Mouse (Mus musculus) liver, adult 2 months (tissue): ENCODE measurements at regions not wholly inside any gene's neighbourhood (a gene's known extent, or its start where the extent isn't known, plus 50 kb on each side); places are given as distances from the start of the nearest gene placed in this dataset.

Experiments used
- CTCF ChIP-seq: fragments of 200-500 bp; IDR thresholded peaks from 2 replicates; pipeline ENCODE4 v1.5.1; 2011; ENCODE audit warnings: low read depth, low read length, control low read depth
- POLR2A ChIP-seq: fragments of 200-500 bp; IDR thresholded peaks from 2 replicates; pipeline ENCODE4 v1.6.1; 2011; ENCODE audit warnings: low read length, control low read depth; ENCODE audit not compliant: insufficient read depth; ENCODE audit errors: extremely low read depth

DNA sequence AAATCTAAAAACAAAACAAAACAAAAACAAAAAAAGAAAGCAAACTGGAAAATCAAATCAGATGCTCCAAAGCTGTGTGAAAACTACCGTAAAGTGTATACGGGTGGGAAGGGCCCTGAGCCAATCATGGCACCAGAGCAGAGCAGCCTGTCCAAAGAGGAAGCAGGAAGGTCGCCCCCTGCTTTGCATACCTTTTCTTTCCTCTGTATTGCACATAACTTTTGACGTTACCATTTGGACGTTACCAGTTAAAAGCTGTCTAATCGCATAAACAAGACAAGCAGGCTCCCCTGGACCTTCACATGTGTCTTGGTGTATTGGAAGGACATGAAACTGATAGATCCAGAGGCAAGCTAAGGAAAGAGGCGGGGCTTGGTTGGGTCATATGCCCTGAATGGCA, 104.9 kb upstream of the Zfp648 start:
- TF ChIP-seq CTCF, result no peak
- TF ChIP-seq POLR2A, result no peak
